Mouse (Mus musculus) urinary bladder, adult 18-20 months (tissue): ENCODE measurements at regions not wholly inside any gene's neighbourhood (a gene's known extent, or its start where the extent isn't known, plus 50 kb on each side); places are given as distances from the start of the nearest gene placed in this dataset.

Source experiments
- DNase-seq, 2 experiments: peaks; one replicate each; pipeline ENCODE4 v3.0.0; 2022; ENCODE audit warnings: low spot score in 2 of 2, mixed read lengths in 2 of 2

GRCm38 (mm10) chr10:118624368-118624767, 183.5 kb downstream of the Ifng start:
- DNase-seq: no peak

GRCm38 (mm10) chr10:118628000-118628399, 187.2 kb downstream of the Ifng start:
- DNase-seq: no peak

- no peak for DNase-seq
Observed at GRCm38 (mm10) chr10:118629360-118630040, 188.7 kb downstream of the Ifng start.

- DNase-seq: no peak
Observed at GRCm38 (mm10) chr10:118631786-118632185, 190.9 kb downstream of the Ifng start.

GRCm38 (mm10) chr10:118632187-118632586, 191.3 kb downstream of the Ifng start:
- no peak for DNase-seq

- DNase-seq: no peak
Observed at GRCm38 (mm10) chr10:118633429-118633828, 192.6 kb downstream of the Ifng start.

- DNase-seq: no peak
Observed at GRCm38 (mm10) chr10:118639097-118639496, 198.3 kb downstream of the Ifng start.

GRCm38 (mm10) chr10:118640121-118640809, 199.4 kb downstream of the Ifng start:
- DNase-seq: no peak

- no peak for DNase-seq
Observed at GRCm38 (mm10) chr10:118640810-118641427, 200.1 kb downstream of the Ifng start.

GRCm38 (mm10) chr10:118643622-118644021, 202.8 kb downstream of the Ifng start:
- DNase-seq: no peak

- DNase-seq: no peak
Observed at GRCm38 (mm10) chr10:118648111-118648510, 207.3 kb downstream of the Ifng start.

- DNase-seq: no peak
Observed at GRCm38 (mm10) chr10:118656561-118656960, 213.4 kb downstream of the Dyrk2 start.

- DNase-seq: no peak
Observed at GRCm38 (mm10) chr10:118666009-118666408, 204.0 kb downstream of the Dyrk2 start.

- DNase-seq: no peak
Observed at GRCm38 (mm10) chr10:118675816-118676465, 194.1 kb downstream of the Dyrk2 start.

GRCm38 (mm10) chr10:118678750-118679418, 191.1 kb downstream of the Dyrk2 start:
- no peak for DNase-seq

- no peak for DNase-seq
Observed at GRCm38 (mm10) chr10:118679507-118679906, 190.5 kb downstream of the Dyrk2 start.

- DNase-seq: no peak
Observed at GRCm38 (mm10) chr10:118680896-118681295, 189.1 kb downstream of the Dyrk2 start.

GRCm38 (mm10) chr10:118683356-118683755, 186.7 kb downstream of the Dyrk2 start:
- DNase-seq: no peak

GRCm38 (mm10) chr10:118699292-118699691, 170.7 kb downstream of the Dyrk2 start:
- DNase-seq: no peak

- DNase-seq: no peak
Observed at GRCm38 (mm10) chr10:118700115-118700514, 169.9 kb downstream of the Dyrk2 start.

- no peak for DNase-seq
Observed at GRCm38 (mm10) chr10:118706020-118706419, 164.0 kb downstream of the Dyrk2 start.

GRCm38 (mm10) chr10:118709718-118710117, 160.3 kb downstream of the Dyrk2 start:
- no peak for DNase-seq
